Mouse (Mus musculus) kidney, embryonic 14.5 days (tissue): ENCODE results near the gene Prss36. TPM values are rescaled to one million over a fixed set of nuclear protein-coding genes. Genes with fewer than 3 reads are reported as not detected.

Experiments used
- ATAC-seq: fragments of 200-750 bp; cut with Nextera tagmentation; 2 replicates; pipeline ENCODE4 v1.8.0; 2017; ENCODE audit warnings: moderate number of reproducible peaks, mild to moderate bottlenecking, moderate TSS enrichment, moderate library complexity; ENCODE audit not compliant: low FRiP score, low TSS enrichment
- H3K27ac ChIP-seq: fragments of 300-500 bp; sonication (generic); 2 replicates; pipeline ENCODE4 v1.5.1; 2014; ENCODE audit warnings: low read depth, mild to moderate bottlenecking, low read length, moderate library complexity, mixed read lengths
- H3K27me3 ChIP-seq: fragments of 300-500 bp; sonication (generic); 2 replicates; pipeline ENCODE4 v1.6.1; 2014; ENCODE audit warnings: mild to moderate bottlenecking, low read length; ENCODE audit not compliant: control insufficient read depth, insufficient read depth
- H3K36me3 ChIP-seq: fragments of 300-500 bp; sonication (generic); 2 replicates; pipeline ENCODE4 v1.6.1; 2014; ENCODE audit warnings: low read length, mixed read lengths; ENCODE audit not compliant: control insufficient read depth, insufficient read depth
- H3K4me1 ChIP-seq: fragments of 300-500 bp; sonication (generic); 2 replicates; pipeline ENCODE4 v1.6.1; 2014; ENCODE audit warnings: low read length, mixed read lengths; ENCODE audit not compliant: control insufficient read depth, insufficient read depth
- H3K4me2 ChIP-seq: fragments of 300-500 bp; sonication (generic); replicated peaks from 2 replicates; pipeline ENCODE4 v1.6.1; 2014; ENCODE audit warnings: low read depth, mild to moderate bottlenecking, low read length
- H3K4me3 ChIP-seq: fragments of 300-500 bp; sonication (generic); 2 replicates; pipeline ENCODE4 v1.5.1; 2014; ENCODE audit warnings: mild to moderate bottlenecking, low read length
- H3K9ac ChIP-seq: fragments of 300-500 bp; sonication (generic); 2 replicates; pipeline ENCODE4 v1.6.1; 2014; ENCODE audit warnings: low read depth, mild to moderate bottlenecking, low read length, moderate library complexity
- H3K9me3 ChIP-seq: fragments of 300-500 bp; sonication (generic); 2 replicates; pipeline ENCODE4 v1.6.1; 2016; ENCODE audit warnings: low read length; ENCODE audit not compliant: control insufficient read depth
- WGBS: fragments of 180-500 bp; shearing (Covaris S2); extraction: QIAGEN DNeasy Blood & Tissue Kit; methylation state at CpG from one replicate; pipeline ENCODE4 v1.1.7; 2014; 5-methylcytosine and 5-hydroxymethylcytosine counted together
- polyA plus RNA-seq: library from polyadenylated mRNA; unstranded; fragments of >200 nt; fragmentation: Nextera tagmentation; extraction: Ambion mirVana; gene quantifications from 2 replicates; pipeline ENCODE4 v1.2.1, GENCODE M21; 2014

Gene Prss36
- polyA plus RNA-seq, 1 experiment from 2014 or later: 12.4 TPM

DNA sequence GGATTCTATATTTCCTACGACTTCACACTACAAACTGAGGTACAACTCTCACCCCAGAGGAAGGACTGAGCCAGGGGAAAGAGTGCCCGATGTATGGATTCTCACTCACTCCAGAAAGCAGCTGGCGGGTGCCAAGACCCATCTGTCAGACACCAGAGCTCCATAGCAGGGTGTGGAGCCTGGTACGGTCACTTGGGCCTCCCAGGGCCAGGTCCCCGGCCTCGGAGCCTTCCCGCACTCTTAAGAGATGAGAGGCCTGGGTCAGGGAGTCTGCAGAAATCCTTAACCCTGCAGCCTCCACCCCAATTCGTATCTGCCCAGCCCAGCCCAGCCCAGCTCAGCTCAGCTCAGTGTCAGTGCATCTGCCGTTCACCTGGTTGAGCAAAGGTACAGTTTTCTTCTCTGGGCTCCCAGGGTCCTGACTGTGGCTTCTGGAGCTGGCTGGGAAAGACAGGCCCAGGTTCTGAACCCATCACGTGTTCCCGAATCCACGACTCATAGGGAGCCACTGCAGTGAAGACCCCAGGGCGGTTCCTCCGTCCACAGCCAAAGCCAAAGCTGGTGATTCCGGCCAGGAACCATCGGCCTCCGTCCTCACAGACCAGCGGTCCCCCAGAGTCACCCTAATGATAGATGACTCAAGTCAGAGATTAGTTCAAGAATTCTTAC lies 10.2 kb downstream of the Prss36 start:
- 55% methylated on average over 18 of the region's 18 CpGs for WGBS
- Histone ChIP-seq H3K4me3 (peak overlapping the region; percentile 71), H3K36me3 (no peaks in the 10 kb centered on the region), H3K27ac (no peak overlapping the region; the same call in 1 of the 2 replicates), H3K4me1 (peaks cover 26% of the 10 kb centered on the region), H3K4me2 (peak overlapping the region; percentile 99), H3K9ac (peak overlapping the region; percentile 76), H3K27me3 (no peaks in the 10 kb centered on the region), H3K9me3 (no peaks in the 10 kb centered on the region)
- no peak for ATAC-seq

DNA sequence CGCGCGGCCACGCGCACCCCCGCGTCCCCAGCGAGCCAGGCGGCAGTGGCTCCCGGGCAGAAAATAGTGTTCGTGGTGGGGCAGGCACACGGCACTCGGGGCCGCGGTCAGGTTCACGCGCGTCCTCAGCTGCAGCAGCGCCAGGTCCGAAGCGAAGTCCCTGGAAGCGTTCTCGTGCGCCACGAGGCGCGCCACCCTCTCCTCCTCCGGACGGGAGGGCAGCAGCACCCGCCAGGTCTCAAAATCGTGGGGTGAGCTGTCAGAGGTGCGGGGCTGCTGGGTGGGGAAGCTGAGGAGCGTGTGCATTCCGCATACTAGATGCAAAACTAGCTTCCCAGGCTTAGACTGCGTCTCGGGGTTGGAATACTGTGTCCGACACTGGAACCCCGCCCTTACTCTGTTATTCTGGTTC lies 10.8 kb downstream of the Prss36 start:
- peaks cover 29% of the 10 kb centered on the region for H3K4me1 ChIP-seq
- H3K27me3 ChIP-seq: no peaks in the 10 kb centered on the region
- peak overlapping the region; percentile 76 for H3K9ac ChIP-seq
- H3K4me2 ChIP-seq: peak overlapping the region; percentile 99
- WGBS: under 1% methylated on average over 38 of the region's 38 CpGs
- no peaks in the 10 kb centered on the region for H3K36me3 ChIP-seq
- no peaks in the 10 kb centered on the region for H3K9me3 ChIP-seq
- peak; percentile 32 for ATAC-seq
- H3K27ac ChIP-seq: no peak overlapping the region; the same call in 1 of the 2 replicates
- H3K4me3 ChIP-seq: peak overlapping the region; percentile 71

DNA sequence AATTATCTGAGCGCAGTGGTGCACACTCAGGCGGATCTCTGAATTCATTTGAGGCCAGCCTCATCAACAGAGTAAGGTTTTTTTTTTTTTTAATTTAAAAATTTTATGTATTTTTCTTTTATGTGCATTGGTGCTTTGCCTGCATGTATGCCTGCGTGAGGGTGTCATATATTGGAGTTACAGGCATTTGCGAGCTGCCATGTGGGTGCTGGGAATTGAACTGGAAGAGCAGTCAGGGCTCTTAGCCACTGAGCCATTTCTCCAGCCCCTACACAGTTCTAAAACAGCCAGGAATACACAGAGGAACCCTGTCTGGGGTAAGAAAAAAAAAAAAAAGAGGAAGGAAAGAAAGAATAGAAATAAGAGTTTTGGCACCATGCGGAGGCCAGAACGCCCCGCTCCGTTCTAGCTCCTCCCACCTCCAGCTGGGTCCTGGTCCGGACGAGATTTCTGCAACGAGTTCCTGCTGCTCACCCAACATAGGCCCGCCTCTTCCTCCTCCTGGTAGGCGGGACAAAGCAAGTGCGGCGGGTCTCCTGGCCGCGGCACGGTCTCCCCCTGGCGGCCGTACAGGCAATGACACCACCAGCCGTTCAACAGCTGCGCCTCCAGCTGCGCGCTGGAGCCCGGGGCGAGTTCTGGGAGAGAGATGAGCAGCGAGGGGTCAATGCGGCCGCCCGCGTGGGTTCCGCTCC lies 11.3 kb downstream of the Prss36 start:
- Histone ChIP-seq H3K9me3 (no peaks in the 10 kb centered on the region), H3K4me2 (peak overlapping the region; percentile 99), H3K27ac (peak overlapping the region; percentile 47; the same call in 1 of the 2 replicates), H3K36me3 (no peaks in the 10 kb centered on the region), H3K4me3 (peak overlapping the region; percentile 71), H3K27me3 (no peaks in the 10 kb centered on the region), H3K4me1 (peaks cover 29% of the 10 kb centered on the region), H3K9ac (peak overlapping the region; percentile 76)
- 8% methylated on average over 31 of the region's 32 CpGs for WGBS
- peak; percentile 94 for ATAC-seq

DNA sequence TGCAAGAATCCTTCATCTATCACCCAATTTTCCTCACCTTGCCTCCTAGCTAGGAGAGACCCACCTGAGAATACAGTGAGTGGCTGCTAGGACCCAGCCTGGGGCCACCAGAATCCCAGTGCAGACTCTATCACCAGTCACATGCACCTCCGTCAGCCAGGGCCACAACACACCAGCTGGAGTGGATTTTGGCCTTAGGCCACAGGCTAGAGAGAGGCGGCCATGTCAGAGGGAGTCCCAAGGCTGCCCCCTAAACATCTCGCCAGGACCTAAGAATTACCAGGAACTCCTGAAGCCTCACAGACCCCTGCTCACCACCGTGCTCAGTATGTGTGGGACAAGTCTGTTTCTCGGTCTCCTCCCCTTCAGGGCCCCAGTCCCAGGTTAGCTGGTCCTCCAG lies 12.4 kb downstream of the Prss36 start:
- Histone ChIP-seq H3K4me2 (no peak overlapping the region), H3K36me3 (no peaks in the 10 kb centered on the region), H3K4me1 (peaks cover 29% of the 10 kb centered on the region), H3K4me3 (no peak overlapping the region), H3K9me3 (no peaks in the 10 kb centered on the region), H3K27me3 (no peaks in the 10 kb centered on the region), H3K27ac (no peak overlapping the region), H3K9ac (no peak overlapping the region)
- WGBS: 94% methylated on average over 5 of the region's 5 CpGs
- no peak for ATAC-seq

DNA sequence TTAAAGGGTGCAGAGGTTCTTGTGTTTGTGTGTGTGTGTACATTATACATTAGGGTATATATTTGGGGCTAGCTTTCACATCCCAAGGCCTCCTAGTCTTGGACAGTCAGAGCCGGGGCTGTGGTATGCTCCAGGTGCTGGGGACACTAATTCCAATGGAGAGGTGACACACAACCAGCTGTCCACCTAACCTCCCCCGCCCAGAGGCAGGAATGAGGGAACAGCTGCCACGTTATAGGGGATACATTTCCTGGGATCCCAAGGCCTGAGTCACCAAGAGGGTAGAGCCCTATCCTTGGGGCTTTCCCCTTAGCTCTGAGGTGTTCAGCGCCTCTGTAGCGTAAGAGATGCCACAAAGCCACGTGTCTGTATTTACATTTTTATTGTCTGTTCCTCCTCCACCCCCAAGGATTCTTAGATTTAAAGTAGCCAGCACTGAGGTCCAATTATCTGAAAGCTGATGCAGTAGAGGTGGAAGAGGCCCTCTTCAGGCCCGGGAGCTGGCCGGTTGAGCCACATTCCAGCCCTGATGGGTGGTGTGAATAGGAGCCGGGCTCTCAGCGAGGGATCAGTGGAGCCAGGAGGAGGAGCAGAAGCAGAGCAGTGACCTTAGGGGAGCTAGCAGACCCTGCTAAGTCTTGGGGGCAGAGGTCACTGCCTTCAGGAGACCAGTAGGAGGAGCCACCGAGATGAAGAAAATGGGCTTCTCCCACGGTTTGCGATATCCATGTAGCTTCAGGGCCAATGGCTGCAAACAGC lies 14.1 kb downstream of the Prss36 start:
- H3K9ac ChIP-seq: no peak overlapping the region
- H3K4me1 ChIP-seq: peaks cover 32% of the 10 kb centered on the region
- H3K4me2 ChIP-seq: no peak overlapping the region
- no peaks in the 10 kb centered on the region for H3K27me3 ChIP-seq
- no peak for ATAC-seq
- no peak overlapping the region for H3K4me3 ChIP-seq
- peak overlapping the region; percentile 73 for H3K27ac ChIP-seq
- H3K9me3 ChIP-seq: no peaks in the 10 kb centered on the region
- no peaks in the 10 kb centered on the region for H3K36me3 ChIP-seq
- 17% methylated on average over 13 of the region's 13 CpGs for WGBS

DNA sequence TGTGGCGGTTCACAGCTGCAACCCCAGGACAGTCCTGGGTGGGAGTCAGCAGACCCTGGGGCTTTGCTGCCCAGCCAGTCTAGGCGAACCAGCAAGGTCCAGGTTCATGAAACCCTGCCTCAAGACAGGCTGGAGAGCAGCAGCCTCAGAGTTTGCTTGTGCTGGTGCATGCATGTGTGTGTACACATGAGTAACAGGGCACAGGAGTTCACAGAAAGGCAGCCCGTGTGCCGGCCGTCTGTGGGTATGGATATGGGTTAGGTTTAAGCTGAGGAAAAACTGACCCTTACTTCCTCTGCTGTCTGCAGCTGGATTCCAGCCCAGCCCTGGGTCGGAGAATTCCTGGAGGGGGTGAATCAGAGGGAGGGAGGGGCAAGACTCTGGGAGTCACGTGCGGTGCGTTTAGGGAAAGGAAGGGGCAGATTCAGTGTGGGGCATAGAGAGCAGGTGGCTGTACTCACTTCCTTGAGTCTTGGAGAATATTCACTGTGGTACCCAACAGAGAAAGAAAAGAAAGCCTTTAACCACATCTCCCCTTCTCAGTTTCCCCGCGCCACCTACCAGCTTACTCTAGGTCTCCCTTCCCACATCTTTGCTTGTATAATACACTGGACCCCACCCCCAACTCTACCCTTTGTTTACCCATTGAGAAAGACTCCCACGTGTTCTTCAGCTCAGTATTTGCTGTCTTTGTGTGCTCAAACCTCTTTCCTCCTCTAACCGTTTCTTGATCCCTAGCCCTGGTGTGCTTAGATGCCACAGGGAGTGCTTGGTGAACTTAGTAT lies 15.0 kb downstream of the Prss36 start:
- H3K27ac ChIP-seq: peak overlapping the region; percentile 73; the same call in 1 of the 2 replicates
- WGBS: 26% methylated on average over 13 of the region's 13 CpGs
- peak overlapping the region; percentile 23; the same call in 1 of the 2 replicates for H3K9ac ChIP-seq
- peak overlapping the region; percentile 27 for H3K4me2 ChIP-seq
- no peak for ATAC-seq
- H3K4me3 ChIP-seq: no peak overlapping the region
- no peaks in the 10 kb centered on the region for H3K9me3 ChIP-seq
- no peaks in the 10 kb centered on the region for H3K27me3 ChIP-seq
- H3K4me1 ChIP-seq: peaks cover 33% of the 10 kb centered on the region
- H3K36me3 ChIP-seq: peaks cover 4% of the 10 kb centered on the region; the same call in 1 of the 2 replicates

DNA sequence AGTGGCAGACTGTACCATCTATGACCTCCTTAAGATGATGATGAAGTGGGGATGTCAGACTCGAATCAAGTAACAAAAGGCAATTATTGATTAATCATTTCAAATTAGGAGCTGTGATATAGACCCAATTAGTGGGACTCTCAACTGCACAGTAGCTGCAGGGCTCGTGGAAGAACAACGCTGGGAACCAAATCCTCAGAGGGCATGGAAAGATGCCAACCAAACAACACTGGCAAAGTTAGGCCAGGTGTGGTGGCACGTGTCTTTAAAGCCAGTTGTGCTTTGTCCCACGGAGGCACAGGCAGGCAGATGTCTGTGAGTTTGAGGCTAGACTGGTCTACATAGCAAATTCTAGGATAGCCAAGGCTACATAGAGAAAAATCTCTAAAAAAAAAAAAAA lies 15.9 kb downstream of the Prss36 start:
- no peak for ATAC-seq
- H3K36me3 ChIP-seq: peaks cover 13% of the 10 kb centered on the region
- no peak overlapping the region for H3K4me3 ChIP-seq
- H3K9ac ChIP-seq: no peak overlapping the region
- no peak overlapping the region for H3K4me2 ChIP-seq
- 85% methylated on average over 5 of the region's 5 CpGs for WGBS
- no peaks in the 10 kb centered on the region for H3K27me3 ChIP-seq
- H3K9me3 ChIP-seq: no peaks in the 10 kb centered on the region
- H3K27ac ChIP-seq: no peak overlapping the region
- H3K4me1 ChIP-seq: peaks cover 35% of the 10 kb centered on the region

DNA sequence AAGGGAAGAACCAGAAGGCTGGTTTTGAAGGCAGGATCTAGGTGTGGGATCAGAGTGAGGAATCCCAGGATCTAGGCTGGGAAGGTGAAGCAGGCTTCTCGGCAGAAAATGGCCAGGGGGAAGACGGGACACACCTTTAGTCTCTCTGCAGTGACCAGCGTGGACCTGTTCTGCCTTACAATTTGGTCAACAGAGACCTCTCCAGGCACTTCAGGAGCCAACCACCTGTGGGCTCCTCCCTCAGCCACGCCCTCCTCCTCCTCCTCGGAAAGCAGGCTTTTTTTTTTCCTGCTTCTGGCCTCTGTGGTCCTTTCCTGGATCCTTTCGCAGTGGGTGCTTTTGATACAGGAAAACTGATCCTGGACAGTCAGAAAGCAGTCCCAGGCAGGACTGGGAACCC lies 16.6 kb downstream of the Prss36 start, which contains the start of gene Prss8:
Gene Prss8 (minus strand): TSS at position 182 of the 400 bp plus-strand sequence.
- H3K27ac ChIP-seq: peak within 1 kb of the TSS; percentile 76; the same call in 1 of the 2 replicates
- peak within 1 kb of the TSS; percentile 64 for H3K9ac ChIP-seq
- H3K4me3 ChIP-seq: peak within 1 kb of the TSS; percentile 49
- peaks cover 36% of the 10 kb centered on the region for H3K4me1 ChIP-seq
- H3K36me3 ChIP-seq: peaks cover 17% of the 10 kb centered on the region
- peak within 1 kb of the TSS; percentile 49 for H3K4me2 ChIP-seq
- H3K9me3 ChIP-seq: no peaks in the 10 kb centered on the region
- H3K27me3 ChIP-seq: no peaks in the 10 kb centered on the region
- 9% methylated on average over 6 of the region's 6 CpGs for WGBS
- no peak for ATAC-seq
